Mouse (Mus musculus) c-Kit-negative CD71-positive TER-119-positive erythroid progenitor cells, embryonic 14.5 days (primary cell): ENCODE data around the gene Gtf3a.
"Not testable (repeated sequence)": the region's sequence is repeated elsewhere in the genome, so short reads cannot be mapped to it uniquely, and the experiment has no call there.

Source experiments
- DNase-seq: peaks from one replicate; pipeline ENCODE4 v3.0.0-alpha.2; 2013; ENCODE audit warnings: low read depth, low spot score

The Gtf3a gene

GRCm38 (mm10) chr5:146937541-146938503 is 10.6 kb upstream of the Gtf3a start:
- no peak for DNase-seq

- no peak for DNase-seq
Measured at GRCm38 (mm10) chr5:146939109-146939796, 9.2 kb upstream of the Gtf3a start.

- DNase-seq, result no peak
Measured at GRCm38 (mm10) chr5:146940219-146940618, 8.2 kb upstream of the Gtf3a start.

GRCm38 (mm10) chr5:146941939-146942338 is 6.5 kb upstream of the Gtf3a start:
- not testable (repeated sequence) for DNase-seq

- no peak for DNase-seq
Measured at GRCm38 (mm10) chr5:146942965-146943364, 5.5 kb upstream of the Gtf3a start.

- DNase-seq, result no peak
Measured at GRCm38 (mm10) chr5:146944568-146944967, 3.9 kb upstream of the Gtf3a start.

GRCm38 (mm10) chr5:146946682-146947081 is 1.8 kb upstream of the Gtf3a start:
- no peak for DNase-seq

- no peak for DNase-seq
Measured at GRCm38 (mm10) chr5:146947497-146947896, 960 bp upstream of the Gtf3a start.

- no peak for DNase-seq
Measured at GRCm38 (mm10) chr5:146948041-146948507, 383 bp upstream of the Gtf3a start.

- no peak for DNase-seq
Measured at GRCm38 (mm10) chr5:146954576-146954975, 6.1 kb downstream of the Gtf3a start.

GRCm38 (mm10) chr5:146955651-146956050 is 7.2 kb downstream of the Gtf3a start:
- DNase-seq, result no peak

GRCm38 (mm10) chr5:146956678-146957077 is 8.2 kb downstream of the Gtf3a start:
- no peak for DNase-seq

GRCm38 (mm10) chr5:146963118-146963936 is 14.9 kb downstream of the Gtf3a start, which contains the start of gene Mtif3:
Gene Mtif3, minus strand, starts transcription at chr5:146963800.
- DNase-seq, result peak; percentile 64

- DNase-seq, result no peak
Measured at GRCm38 (mm10) chr5:146963937-146964278, 15.5 kb downstream of the Gtf3a start.

GRCm38 (mm10) chr5:146968695-146969393 is 20.4 kb downstream of the Gtf3a start:
- no peak for DNase-seq

- no peak for DNase-seq
Measured at GRCm38 (mm10) chr5:146971776-146972561, 23.5 kb downstream of the Gtf3a start.

- no peak for DNase-seq
Measured at GRCm38 (mm10) chr5:146973353-146973752, 24.9 kb downstream of the Gtf3a start.

- no peak for DNase-seq
Measured at GRCm38 (mm10) chr5:146973858-146974780, 25.7 kb downstream of the Gtf3a start.

- DNase-seq, result no peak
Measured at GRCm38 (mm10) chr5:146974781-146975123, 26.3 kb downstream of the Gtf3a start.
